Mouse (Mus musculus): Measurements from ENCODE around the gene Pxdc1. TPM values are rescaled to one million over a fixed set of nuclear protein-coding genes. Genes with fewer than 3 reads are reported as not detected.
A peak's percentile ranks its signal among the peaks of the same experiment; 100 is the strongest.

The Pxdc1 gene
- polyA plus RNA-seq (2015; fragmentation: Nextera tagmentation; extraction: Ambion mirVana): 4.6 and 6.6 TPM in 2 replicates

DNA sequence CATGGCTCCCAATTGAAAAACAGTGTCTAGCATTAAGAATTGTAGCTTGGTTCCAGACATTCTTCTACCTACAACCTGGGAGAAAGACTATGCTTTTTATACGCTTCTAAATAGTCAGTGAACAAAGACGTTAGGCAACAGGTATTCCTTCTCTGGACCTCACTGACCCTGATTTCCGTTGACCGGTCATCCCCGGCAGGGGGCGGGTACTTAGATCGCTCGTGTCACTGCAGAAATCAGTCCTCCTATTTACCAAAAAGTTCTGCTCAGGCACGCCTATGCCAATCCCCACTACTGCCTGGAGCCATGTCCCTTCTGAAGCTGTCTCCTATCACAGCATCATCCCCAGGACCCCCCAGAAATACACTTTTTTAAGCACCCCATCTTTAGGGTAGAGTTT is at the start of gene Pxdc1:
Gene Pxdc1 (minus strand): TSS at position 96 of the 400 bp plus-strand sequence.
- DNase-seq (ENCODE audit: low spot score): no peak

GRCm38 (mm10) chr13:34700630-34701029 is 47.3 kb upstream of the Pxdc1 start:
- no peak for DNase-seq (ENCODE audit: low spot score)

DNA sequence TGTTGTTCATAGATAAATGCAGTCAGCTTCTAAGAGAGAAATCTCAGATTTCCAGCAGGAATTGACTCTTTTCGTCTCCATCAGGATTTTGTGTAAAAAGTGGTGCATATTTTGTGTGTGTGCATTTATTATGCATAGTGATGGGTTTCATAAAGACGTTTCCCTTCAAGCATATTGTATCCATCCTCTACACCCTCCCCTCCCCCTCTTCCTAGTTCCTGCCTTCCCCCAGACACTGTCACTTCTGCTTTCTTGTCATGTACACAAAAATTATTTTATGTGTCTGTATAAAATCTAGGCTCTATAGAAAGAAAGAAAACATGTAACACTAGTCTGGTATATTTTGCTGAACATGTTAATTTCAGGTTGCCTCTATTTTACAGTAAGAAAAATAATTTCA is 46.8 kb upstream of the Pxdc1 start:
- no peak for DNase-seq (ENCODE audit: low spot score)

DNA sequence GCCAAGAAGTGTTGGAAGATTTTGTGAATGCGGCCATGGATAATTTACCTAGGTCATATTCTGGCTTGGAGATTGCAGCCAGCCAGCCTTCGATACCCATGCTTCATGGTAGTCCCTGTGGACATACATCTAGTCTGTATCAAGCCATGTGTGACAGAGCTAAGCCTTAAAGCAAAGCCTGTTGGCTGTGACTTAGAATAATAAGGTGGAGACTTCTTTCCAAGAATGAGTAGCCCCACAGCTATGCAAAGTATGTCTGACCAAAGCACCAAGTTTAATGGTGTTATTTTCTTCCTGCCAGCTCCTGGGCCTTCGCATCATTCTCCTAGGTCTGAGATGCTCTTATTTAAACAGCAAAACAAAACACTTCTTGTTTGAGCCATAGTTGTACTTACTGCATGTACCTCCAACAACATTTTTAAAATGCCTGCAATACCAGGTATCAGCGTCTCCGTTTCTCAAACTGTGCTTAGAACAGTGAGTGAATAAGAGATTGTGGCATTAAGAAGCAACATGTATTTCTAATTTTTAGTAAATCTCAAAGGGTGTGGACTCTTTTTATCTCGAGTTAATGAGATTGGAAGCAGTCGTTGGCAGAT is 43.5 kb upstream of the Pxdc1 start:
- no peak for DNase-seq (ENCODE audit: low spot score)

DNA sequence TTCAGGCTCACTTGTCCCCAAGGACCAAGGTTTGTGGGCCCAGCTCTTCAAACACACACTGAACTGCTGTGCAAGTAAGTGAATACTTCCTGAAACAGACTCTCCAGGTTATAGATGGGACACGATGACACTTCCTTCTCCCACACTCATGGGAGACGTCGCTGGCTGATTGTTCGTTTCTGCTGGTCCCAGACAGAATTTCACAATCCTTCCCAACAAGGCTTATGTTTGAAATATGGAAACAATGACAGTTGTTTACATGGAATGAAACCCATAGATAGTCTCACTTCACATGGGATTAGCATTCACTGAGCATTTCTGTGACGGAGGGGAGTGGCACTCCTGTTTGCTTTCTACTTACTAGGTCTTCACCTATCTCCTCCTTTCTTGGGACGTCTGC is 39.8 kb upstream of the Pxdc1 start:
- no peak for DNase-seq (ENCODE audit: low spot score)

- no peak for DNase-seq (ENCODE audit: low spot score)
Observed at GRCm38 (mm10) chr13:34691049-34691448, 37.8 kb upstream of the Pxdc1 start.

- DNase-seq (ENCODE audit: low spot score): no peak
Observed at GRCm38 (mm10) chr13:34685008-34685765, 31.9 kb upstream of the Pxdc1 start.

DNA sequence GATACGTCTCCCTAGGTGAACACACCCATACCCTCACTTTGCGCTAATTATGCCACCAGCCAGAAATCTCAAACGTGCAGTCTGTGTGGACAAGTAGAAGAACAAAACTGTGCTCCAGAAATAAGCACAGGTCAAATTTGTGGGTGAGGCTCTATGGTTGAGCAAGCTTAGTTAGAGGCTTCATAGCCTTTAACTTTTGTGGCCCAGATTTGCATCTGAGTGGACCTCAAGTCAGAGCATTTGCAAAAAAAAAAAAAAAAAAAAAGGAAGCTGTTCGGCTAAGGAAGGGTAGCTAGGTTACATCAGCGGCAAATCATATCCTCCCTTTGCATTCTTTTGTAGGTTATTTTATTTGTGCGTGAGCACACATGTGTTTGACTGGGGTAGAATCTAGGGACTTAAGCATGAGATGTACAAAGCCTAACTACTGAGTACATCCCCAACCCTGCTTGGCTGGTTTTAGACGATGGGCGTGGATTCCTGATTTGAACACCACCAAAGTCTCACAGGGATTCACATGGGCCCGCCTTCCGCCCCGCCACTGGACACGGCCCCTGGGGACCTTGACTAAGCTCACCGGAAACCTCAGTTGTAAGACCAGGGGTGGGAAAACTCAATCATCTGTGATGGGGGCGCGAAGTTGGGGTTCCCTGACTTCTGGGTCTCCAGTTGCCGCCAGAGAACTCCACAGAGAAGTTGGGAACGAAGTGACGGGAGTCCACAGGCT is 30.6 kb upstream of the Pxdc1 start:
- no peak for DNase-seq (ENCODE audit: low spot score)

DNA sequence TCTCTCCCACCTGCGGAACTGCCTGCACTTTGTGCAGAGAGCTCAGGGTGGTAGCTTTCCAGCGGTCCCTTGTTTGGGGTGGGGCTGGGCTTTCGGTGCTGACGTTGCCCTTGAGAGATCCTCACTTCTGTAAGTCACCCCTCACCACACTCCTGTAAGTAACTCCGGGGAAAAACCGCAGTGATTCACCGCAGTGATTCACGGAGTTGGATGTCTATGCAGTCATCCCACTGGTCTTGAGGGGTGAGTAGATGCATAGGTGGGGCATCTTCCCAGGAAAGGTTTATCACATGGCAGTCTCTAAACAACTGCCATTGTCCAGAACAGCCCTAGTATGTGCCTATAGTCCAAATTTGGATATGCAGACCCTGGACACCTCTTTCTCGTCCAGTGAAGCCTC is 30.0 kb upstream of the Pxdc1 start:
- DNase-seq (ENCODE audit: low spot score): no peak

GRCm38 (mm10) chr13:34676507-34676906 is 23.2 kb upstream of the Pxdc1 start:
- DNase-seq (ENCODE audit: low spot score): no peak

- DNase-seq (ENCODE audit: low spot score): no peak
Observed at GRCm38 (mm10) chr13:34675847-34676383, 22.6 kb upstream of the Pxdc1 start.

GRCm38 (mm10) chr13:34673354-34673753 is 20.1 kb upstream of the Pxdc1 start:
- DNase-seq (ENCODE audit: low spot score): no peak

- DNase-seq (ENCODE audit: low spot score): no peak
Observed at GRCm38 (mm10) chr13:34669919-34670865, 16.9 kb upstream of the Pxdc1 start.

- DNase-seq (ENCODE audit: low spot score): no peak
Observed at GRCm38 (mm10) chr13:34667197-34667596, 13.9 kb upstream of the Pxdc1 start.

- no peak for DNase-seq (ENCODE audit: low spot score)
Observed at GRCm38 (mm10) chr13:34665074-34665473, 11.8 kb upstream of the Pxdc1 start.

DNA sequence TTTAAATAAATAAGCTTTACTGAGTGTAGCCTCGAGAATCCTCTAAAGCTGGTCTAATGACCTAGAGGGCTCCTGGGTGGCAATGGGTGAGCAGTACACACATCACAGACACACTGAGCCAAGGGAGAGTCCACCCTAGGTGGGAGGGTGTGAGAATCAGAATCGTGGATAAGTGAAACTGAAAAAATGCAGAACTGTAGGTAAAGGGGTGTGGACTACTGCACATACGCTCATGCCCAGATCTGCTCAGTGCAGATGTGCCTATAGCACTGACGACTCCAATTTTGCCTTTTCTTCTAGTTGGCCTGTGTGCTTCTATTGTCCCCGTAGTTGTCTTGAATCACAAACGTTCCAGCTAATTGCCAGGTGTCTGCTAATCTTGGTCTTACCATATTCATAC is 10.5 kb upstream of the Pxdc1 start:
- DNase-seq (ENCODE audit: low spot score): no peak

- no peak for DNase-seq (ENCODE audit: low spot score)
Observed at GRCm38 (mm10) chr13:34659507-34659906, 6.2 kb upstream of the Pxdc1 start.

GRCm38 (mm10) chr13:34656351-34656750 is 3.1 kb upstream of the Pxdc1 start:
- no peak for DNase-seq (ENCODE audit: low spot score)

DNA sequence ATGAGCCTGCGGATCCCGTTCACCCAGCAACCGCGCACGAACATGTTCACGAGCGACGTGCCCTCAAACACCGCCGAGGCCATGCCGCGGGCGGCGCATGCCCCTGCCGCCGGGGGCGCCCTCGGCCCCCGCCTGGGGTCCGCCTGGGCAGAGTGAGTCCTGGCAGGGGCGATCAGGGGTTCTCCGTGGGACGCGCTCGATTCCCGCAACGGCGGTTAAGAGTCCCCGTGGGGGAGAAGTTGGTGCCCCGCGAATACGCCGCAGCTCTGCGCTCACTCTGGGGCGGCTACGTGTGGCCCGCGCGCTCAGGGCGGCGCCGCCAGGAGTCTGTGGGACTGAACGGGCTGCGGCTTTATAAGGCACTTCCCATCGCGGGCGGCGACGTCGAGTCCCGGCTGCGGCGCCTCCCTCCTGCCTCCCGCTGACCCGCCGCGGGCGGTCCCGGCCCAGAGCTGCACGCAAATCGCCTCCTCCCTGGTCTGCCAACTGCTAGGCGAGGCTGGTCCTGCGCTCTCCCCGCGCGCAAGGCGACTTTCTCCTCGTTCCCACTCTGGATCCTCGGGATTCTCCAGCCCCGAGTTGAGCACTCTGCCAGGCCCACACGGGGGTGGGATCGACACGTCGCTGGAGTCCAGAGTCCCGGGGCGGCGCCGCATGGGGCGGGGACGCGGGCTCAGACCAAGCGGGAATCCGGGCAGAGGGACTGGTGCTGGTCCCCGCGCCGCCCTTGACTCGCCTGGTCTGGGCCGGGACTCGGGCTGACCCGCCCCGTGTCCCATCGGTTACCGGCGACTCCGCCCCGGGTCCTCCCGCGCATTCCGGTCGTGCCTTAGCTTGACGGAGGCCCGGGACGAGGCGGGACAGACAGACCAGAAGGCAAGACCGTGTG is 689 bp downstream of the Pxdc1 start:
- peak; percentile 11 for DNase-seq (ENCODE audit: low spot score)

DNA sequence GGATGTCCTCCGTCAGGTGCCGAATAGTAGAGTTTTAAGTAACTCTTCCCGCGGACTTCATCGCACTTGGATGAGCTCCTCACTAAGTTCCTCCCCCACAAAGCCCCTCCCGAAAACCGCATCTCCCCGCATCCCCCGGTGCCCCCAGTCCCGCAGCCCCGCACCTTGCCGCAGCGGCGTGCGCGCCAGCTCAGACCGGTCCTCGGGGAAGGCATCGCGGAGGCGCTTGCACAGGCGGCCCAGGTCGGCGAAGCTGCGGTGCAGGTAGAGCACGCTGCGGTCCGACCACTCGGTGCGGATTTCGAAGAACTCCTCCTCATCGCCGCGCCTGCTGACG is 1.3 kb downstream of the Pxdc1 start:
- no peak for DNase-seq (ENCODE audit: low spot score)
